Mouse (Mus musculus) kidney, embryonic 14.5 days (tissue): Measurements from ENCODE around the gene Ifitm2. TPM values are rescaled to one million over a fixed set of nuclear protein-coding genes. Genes with fewer than 3 reads are reported as not detected.

Experiments used
- ATAC-seq: fragments of 200-750 bp; cut with Nextera tagmentation; 2 replicates; pipeline ENCODE4 v1.8.0; 2017; ENCODE audit warnings: moderate number of reproducible peaks, mild to moderate bottlenecking, moderate TSS enrichment, moderate library complexity; ENCODE audit not compliant: low FRiP score, low TSS enrichment
- H3K27ac ChIP-seq: fragments of 300-500 bp; sonication (generic); 2 replicates; pipeline ENCODE4 v1.5.1; 2014; ENCODE audit warnings: low read depth, mild to moderate bottlenecking, low read length, moderate library complexity, mixed read lengths
- H3K27me3 ChIP-seq: fragments of 300-500 bp; sonication (generic); 2 replicates; pipeline ENCODE4 v1.6.1; 2014; ENCODE audit warnings: mild to moderate bottlenecking, low read length; ENCODE audit not compliant: control insufficient read depth, insufficient read depth
- H3K36me3 ChIP-seq: fragments of 300-500 bp; sonication (generic); 2 replicates; pipeline ENCODE4 v1.6.1; 2014; ENCODE audit warnings: low read length, mixed read lengths; ENCODE audit not compliant: control insufficient read depth, insufficient read depth
- H3K4me1 ChIP-seq: fragments of 300-500 bp; sonication (generic); 2 replicates; pipeline ENCODE4 v1.6.1; 2014; ENCODE audit warnings: low read length, mixed read lengths; ENCODE audit not compliant: control insufficient read depth, insufficient read depth
- H3K4me2 ChIP-seq: fragments of 300-500 bp; sonication (generic); replicated peaks from 2 replicates; pipeline ENCODE4 v1.6.1; 2014; ENCODE audit warnings: low read depth, mild to moderate bottlenecking, low read length
- H3K4me3 ChIP-seq: fragments of 300-500 bp; sonication (generic); 2 replicates; pipeline ENCODE4 v1.5.1; 2014; ENCODE audit warnings: mild to moderate bottlenecking, low read length
- H3K9ac ChIP-seq: fragments of 300-500 bp; sonication (generic); 2 replicates; pipeline ENCODE4 v1.6.1; 2014; ENCODE audit warnings: low read depth, mild to moderate bottlenecking, low read length, moderate library complexity
- H3K9me3 ChIP-seq: fragments of 300-500 bp; sonication (generic); 2 replicates; pipeline ENCODE4 v1.6.1; 2016; ENCODE audit warnings: low read length; ENCODE audit not compliant: control insufficient read depth
- WGBS: fragments of 180-500 bp; shearing (Covaris S2); extraction: QIAGEN DNeasy Blood & Tissue Kit; methylation state at CpG from one replicate; pipeline ENCODE4 v1.1.7; 2014; 5-methylcytosine and 5-hydroxymethylcytosine counted together
- polyA plus RNA-seq: library from polyadenylated mRNA; unstranded; fragments of >200 nt; fragmentation: Nextera tagmentation; extraction: Ambion mirVana; gene quantifications from 2 replicates; pipeline ENCODE4 v1.2.1, GENCODE M21; 2014

The Ifitm2 gene
- polyA plus RNA-seq, 1 experiment from 2014 or later = 1,039 TPM

DNA sequence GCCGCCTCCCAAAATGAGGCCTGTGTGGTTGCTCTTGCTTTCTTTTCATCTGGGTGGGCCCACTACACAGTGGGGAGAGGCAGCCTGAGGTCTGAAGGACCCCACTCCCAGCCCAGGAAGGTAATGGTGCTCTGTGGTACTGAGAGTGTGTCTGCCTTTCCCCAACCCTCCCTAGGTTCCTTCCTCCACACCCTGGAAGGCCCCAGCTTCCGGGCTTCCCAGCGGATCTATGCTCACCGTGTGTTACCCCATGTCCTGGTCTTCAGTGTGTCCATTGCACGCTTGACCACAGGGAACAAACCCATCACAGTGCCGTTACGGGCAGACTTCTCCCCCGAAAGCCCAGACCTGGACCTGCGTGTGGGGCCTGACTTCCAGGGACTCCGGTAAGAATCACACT is 13.0 kb downstream of the Ifitm2 start:
- WGBS = 91% methylated on average over 10 of the region's 10 CpGs
- Histone ChIP-seq H3K27ac (no peak overlapping the region), H3K4me1 (peaks cover 15% of the 10 kb centered on the region; the same call in 1 of the 2 replicates), H3K4me2 (no peak overlapping the region), H3K36me3 (peaks cover 27% of the 10 kb centered on the region), H3K9ac (no peak overlapping the region), H3K27me3 (no peaks in the 10 kb centered on the region), H3K4me3 (no peak overlapping the region), H3K9me3 (no peaks in the 10 kb centered on the region)
- ATAC-seq = no peak

DNA sequence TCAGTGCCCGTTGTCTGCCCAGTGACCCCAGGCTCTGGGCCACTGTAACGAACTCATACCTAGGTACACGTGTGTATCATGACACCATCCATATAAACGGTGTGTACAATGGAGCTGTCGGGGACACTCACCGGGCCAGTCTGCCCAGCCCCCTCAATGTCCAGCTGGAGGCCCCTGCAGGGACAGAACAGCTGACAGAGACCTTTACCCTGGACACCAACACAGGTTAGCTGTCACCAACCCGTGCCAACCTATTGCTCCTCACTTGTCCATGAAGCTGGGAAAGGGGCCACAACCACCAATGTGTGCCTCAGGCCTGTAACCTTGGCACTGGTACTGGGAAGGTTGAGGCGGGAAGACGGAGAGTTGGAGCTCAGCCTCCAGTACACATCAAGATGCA is 13.4 kb downstream of the Ifitm2 start:
- Histone ChIP-seq H3K4me2 (peak overlapping the region; percentile 71), H3K27ac (peak overlapping the region; percentile 86), H3K9me3 (no peaks in the 10 kb centered on the region), H3K4me1 (peaks cover 15% of the 10 kb centered on the region; the same call in 1 of the 2 replicates), H3K27me3 (no peaks in the 10 kb centered on the region), H3K36me3 (peaks cover 23% of the 10 kb centered on the region), H3K9ac (peak overlapping the region; percentile 73), H3K4me3 (peak overlapping the region; percentile 46)
- no peak; the same call in 1 of the 2 replicates for ATAC-seq
- WGBS = 54% methylated on average over 9 of the region's 9 CpGs

DNA sequence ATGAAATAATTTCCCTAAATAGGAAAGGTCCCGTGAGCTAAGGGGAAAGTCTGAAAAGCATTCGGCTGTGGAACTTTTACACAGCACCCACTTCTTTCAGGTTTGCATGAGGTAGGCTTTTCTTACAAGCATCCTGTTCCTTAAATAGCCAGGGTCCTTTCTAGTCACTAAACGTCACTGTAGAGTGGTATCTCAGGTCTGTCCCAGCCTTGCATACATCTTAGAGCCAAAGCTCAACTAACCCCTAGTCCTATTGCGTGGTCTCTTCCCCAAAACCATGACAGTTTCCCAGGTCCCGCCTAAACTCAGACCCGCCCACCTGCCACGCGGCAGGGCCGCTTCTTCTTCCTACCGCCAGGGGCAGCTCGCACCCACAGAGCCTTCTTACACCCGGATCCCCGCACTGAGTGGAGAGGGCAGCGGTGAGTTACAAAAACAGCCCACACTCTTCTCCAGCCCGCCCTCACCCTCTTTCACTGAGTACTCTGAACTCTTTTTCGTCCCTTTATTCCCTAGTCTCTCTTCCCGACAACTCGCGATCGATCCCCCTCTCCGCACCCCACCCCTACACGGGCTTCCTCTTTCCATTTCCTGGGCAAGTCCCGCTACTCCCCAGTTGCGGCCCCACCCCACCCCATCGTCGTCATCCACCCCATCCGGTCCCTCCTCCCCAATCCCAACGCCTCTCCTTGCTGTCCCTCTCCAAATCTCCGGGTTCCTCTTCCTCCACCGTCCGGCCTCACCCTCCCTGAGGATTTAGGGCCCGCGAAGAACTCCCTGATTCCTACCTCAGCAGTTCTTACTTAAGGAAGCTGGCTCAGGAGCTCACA is 14.3 kb downstream of the Ifitm2 start, which contains the start of gene Pgghg:
Gene Pgghg, plus strand, starts transcription at position 170 of the 830 bp plus-strand sequence.
- H3K9ac ChIP-seq = peak within 1 kb of the TSS; percentile 73
- peak within 1 kb of the TSS; percentile 71 for H3K4me2 ChIP-seq
- no peaks in the 10 kb centered on the region for H3K9me3 ChIP-seq
- H3K36me3 ChIP-seq = peaks cover 16% of the 10 kb centered on the region
- 3% methylated on average over 33 of the region's 33 CpGs for WGBS
- peaks cover 4% of the 10 kb centered on the region; the same call in 1 of the 2 replicates for H3K27me3 ChIP-seq
- peaks cover 15% of the 10 kb centered on the region; the same call in 1 of the 2 replicates for H3K4me1 ChIP-seq
- H3K4me3 ChIP-seq = peak within 1 kb of the TSS; percentile 46
- peak; percentile 88 for ATAC-seq
- peak within 1 kb of the TSS; percentile 86 for H3K27ac ChIP-seq

DNA sequence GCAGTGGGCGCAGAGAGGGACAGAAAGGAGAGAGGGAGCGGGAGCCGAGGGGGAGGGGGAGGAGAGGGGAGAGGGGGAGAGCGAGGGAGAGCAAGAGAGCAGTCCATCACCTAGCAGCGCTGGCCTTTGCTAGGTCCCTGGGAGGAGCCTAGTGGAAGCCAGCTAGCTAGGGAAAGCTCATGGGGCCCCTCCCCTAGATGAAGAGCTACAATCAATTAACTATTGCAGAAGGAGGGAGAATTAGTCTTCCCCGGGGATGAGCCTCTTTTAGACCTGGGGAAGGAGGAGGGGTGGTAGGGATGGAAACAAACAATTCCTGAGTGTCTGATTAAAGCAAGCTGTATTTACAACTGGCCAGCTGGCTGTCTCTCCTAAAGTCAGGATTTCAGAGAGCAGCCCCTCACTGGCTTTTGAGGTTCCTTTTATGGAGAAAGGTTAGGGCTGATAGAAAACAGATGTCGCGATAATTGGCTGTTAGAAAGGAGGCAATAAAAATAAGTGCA is 16.1 kb downstream of the Ifitm2 start:
- Histone ChIP-seq H3K36me3 (0 out of 2 replicates have a peak, but pooled peaks cover under 1% of the 10 kb centered on the region), H3K4me1 (peaks cover 15% of the 10 kb centered on the region; the same call in 1 of the 2 replicates), H3K4me2 (no peak overlapping the region; the same call in 1 of the 2 replicates), H3K27me3 (peaks cover 13% of the 10 kb centered on the region), H3K9me3 (no peaks in the 10 kb centered on the region), H3K4me3 (no peak overlapping the region), H3K9ac (no peak overlapping the region), H3K27ac (peak overlapping the region; percentile 56; the same call in 1 of the 2 replicates)
- WGBS = 8% methylated on average over 7 of the region's 8 CpGs
- ATAC-seq = peak; percentile 52

DNA sequence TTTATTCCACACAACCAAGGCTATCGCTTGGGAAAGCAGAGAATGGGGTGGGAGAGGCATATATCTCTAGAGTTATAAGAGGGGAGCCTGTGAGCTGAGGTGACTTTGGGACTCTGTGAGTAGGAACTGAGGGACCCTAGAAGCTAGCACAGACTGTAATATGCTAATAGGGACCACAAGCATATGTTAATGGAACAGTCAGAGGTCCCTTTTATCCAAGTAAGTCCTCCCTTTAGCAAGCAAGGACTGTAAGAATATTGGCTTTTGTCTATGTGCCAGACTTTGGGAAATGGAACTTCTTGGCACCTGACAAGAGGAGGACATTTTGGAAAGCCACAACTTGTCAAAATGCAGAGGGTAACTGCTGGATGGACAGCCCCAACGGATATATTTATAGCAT is 16.9 kb downstream of the Ifitm2 start:
- H3K4me3 ChIP-seq = no peak overlapping the region
- H3K27ac ChIP-seq = 0 out of 2 replicates have a peak overlapping the region, but pooled peaks have one; percentile 56
- no peak for ATAC-seq
- H3K4me2 ChIP-seq = no peak overlapping the region
- no peak overlapping the region for H3K9ac ChIP-seq
- H3K9me3 ChIP-seq = no peaks in the 10 kb centered on the region
- 38% methylated on average over 2 of the region's 2 CpGs for WGBS
- peaks cover 15% of the 10 kb centered on the region; the same call in 1 of the 2 replicates for H3K4me1 ChIP-seq
- H3K36me3 ChIP-seq = no peaks in the 10 kb centered on the region
- peaks cover 13% of the 10 kb centered on the region for H3K27me3 ChIP-seq

DNA sequence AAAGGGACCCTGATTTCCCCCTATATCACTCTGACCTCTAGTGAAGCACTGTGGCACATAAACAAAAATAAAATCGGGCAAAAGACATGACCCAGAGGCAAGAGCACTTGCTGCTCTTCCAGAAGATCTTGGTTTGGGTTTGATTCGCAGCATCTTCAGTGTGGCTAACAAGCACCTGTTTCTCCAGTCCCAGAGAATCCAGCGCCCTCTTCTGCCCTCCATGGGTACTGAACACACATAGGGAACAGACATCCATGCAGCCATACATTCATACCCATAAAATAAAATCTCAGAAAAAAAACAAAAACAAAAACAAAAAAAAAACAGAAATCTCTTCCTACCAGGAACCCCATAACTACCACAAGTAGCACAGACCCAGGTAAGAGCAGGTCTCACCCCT is 17.4 kb downstream of the Ifitm2 start:
- ATAC-seq = no peak
- no peak overlapping the region for H3K9ac ChIP-seq
- no peak overlapping the region for H3K4me2 ChIP-seq
- no peaks in the 10 kb centered on the region for H3K36me3 ChIP-seq
- peaks cover 13% of the 10 kb centered on the region for H3K27me3 ChIP-seq
- peaks cover 15% of the 10 kb centered on the region; the same call in 1 of the 2 replicates for H3K4me1 ChIP-seq
- H3K9me3 ChIP-seq = no peaks in the 10 kb centered on the region
- 52% methylated on average over 3 of the region's 3 CpGs for WGBS
- H3K4me3 ChIP-seq = no peak overlapping the region
- no peak overlapping the region for H3K27ac ChIP-seq

DNA sequence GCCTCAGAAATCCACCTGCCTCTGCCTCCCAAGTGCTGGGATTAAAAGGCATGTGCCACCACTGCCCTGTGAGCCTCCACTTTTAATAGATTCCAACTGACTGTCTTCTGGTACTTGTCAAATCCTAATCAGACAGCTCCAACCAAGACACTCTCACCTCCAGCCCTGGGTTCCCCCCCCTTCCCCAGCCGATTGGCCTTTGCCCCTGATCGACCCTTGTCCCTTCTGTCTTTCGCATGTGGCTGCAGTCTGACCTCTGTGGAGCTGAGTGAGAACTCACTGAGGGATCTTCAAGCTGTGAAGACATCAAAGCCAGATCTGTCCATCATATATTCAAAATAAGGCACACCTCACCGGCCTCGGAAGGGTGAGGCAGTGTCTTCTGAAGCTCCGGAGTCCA is 28.6 kb downstream of the Ifitm2 start:
- no peak for ATAC-seq
- no peaks in the 10 kb centered on the region for H3K36me3 ChIP-seq
- H3K9me3 ChIP-seq = no peaks in the 10 kb centered on the region
- no peak overlapping the region for H3K4me2 ChIP-seq
- H3K9ac ChIP-seq = no peak overlapping the region
- H3K27me3 ChIP-seq = peaks cover 30% of the 10 kb centered on the region
- H3K27ac ChIP-seq = no peak overlapping the region
- no peak overlapping the region for H3K4me3 ChIP-seq
- WGBS = 91% methylated on average over 6 of the region's 6 CpGs
- H3K4me1 ChIP-seq = peaks cover 7% of the 10 kb centered on the region

DNA sequence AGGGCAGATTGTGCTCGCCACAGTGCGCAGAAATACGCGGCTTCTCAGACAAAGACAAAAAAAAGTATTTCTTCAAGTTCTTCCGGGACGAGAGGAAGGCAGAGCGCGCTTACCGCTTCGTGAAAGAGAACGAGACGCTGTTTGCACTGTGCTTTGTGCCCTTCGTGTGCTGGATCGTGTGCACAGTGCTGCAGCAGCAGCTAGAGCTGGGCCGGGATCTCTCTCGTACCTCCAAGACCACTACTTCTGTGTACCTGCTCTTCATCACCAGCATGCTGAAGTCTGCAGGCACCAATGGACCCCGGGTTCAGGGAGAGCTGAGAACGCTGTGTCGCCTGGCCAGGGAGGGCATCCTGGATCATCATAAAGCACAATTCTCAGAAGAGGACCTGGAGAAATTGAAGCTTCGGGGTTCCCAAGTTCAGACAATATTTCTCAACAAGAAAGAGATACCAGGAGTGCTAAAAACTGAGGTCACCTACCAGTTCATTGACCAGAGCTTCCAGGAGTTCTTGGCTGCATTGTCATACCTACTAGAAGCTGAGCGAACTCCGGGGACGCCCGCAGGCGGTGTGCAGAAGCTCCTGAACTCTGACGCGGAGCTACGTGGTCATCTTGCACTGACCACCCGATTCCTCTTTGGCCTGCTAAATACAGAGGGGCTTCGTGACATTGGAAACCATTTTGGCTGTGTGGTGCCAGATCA is 32.6 kb downstream of the Ifitm2 start:
- ATAC-seq = no peak; the same call in 1 of the 2 replicates
- 17% methylated on average over 30 of the region's 30 CpGs for WGBS
- Histone ChIP-seq H3K4me2 (peak overlapping the region; percentile 58), H3K9me3 (no peaks in the 10 kb centered on the region), H3K4me3 (peak overlapping the region; percentile 35), H3K27me3 (peaks cover 48% of the 10 kb centered on the region), H3K36me3 (no peaks in the 10 kb centered on the region), H3K27ac (no peak overlapping the region), H3K9ac (no peak overlapping the region), H3K4me1 (peaks cover 10% of the 10 kb centered on the region)
